Mouse (Mus musculus) neural tube, embryonic 15.5 days (tissue): ENCODE data around the gene Ddx28. TPM values are rescaled to one million over a fixed set of nuclear protein-coding genes. Genes with fewer than 3 reads are reported as not detected.
A peak's percentile ranks its signal among the peaks of the same experiment; 100 is the strongest.
"Not testable (repeated sequence)": the region's sequence is repeated elsewhere in the genome, so short reads cannot be mapped to it uniquely, and the experiment has no call there.

Source experiments
- ATAC-seq: fragments of 200-750 bp; cut with Nextera tagmentation; 2 replicates; pipeline ENCODE4 v1.8.0; 2017; ENCODE audit warnings: mild to moderate bottlenecking, moderate TSS enrichment, moderate library complexity; ENCODE audit not compliant: low FRiP score
- H3K27ac ChIP-seq: fragments of 300-500 bp; sonication (generic); replicated peaks from 2 replicates; pipeline ENCODE4 v1.5.1; 2015; ENCODE audit warnings: mild to moderate bottlenecking, inconsistent platforms
- H3K27me3 ChIP-seq: fragments of 300-500 bp; sonication (generic); replicated peaks from 2 replicates; pipeline ENCODE4 v1.6.1; 2015; ENCODE audit warnings: inconsistent platforms
- H3K36me3 ChIP-seq: fragments of 300-500 bp; sonication (generic); 2 replicates; pipeline ENCODE4 v1.6.1; 2015; ENCODE audit warnings: inconsistent platforms
- H3K4me1 ChIP-seq: fragments of 300-500 bp; sonication (generic); 2 replicates; pipeline ENCODE4 v1.6.1; 2015; ENCODE audit warnings: inconsistent platforms
- H3K4me2 ChIP-seq: fragments of 300-500 bp; sonication (generic); 2 replicates; pipeline ENCODE4 v1.6.1; 2015; ENCODE audit warnings: inconsistent platforms, mild to moderate bottlenecking, moderate library complexity
- H3K4me3 ChIP-seq: fragments of 300-500 bp; sonication (generic); replicated peaks from 2 replicates; pipeline ENCODE4 v1.5.1; 2015; ENCODE audit warnings: mild to moderate bottlenecking, inconsistent platforms
- H3K9ac ChIP-seq: fragments of 300-500 bp; sonication (generic); replicated peaks from 2 replicates; pipeline ENCODE4 v1.6.1; 2015; ENCODE audit warnings: mild to moderate bottlenecking, inconsistent platforms
- H3K9me3 ChIP-seq: fragments of 300-500 bp; sonication (generic); replicated peaks from 2 replicates; pipeline ENCODE4 v1.6.1; 2016; ENCODE audit warnings: inconsistent platforms
- WGBS: fragments of 180-500 bp; shearing (Covaris S2); methylation state at CpG from one replicate; pipeline ENCODE4 v1.1.7; 2015; ENCODE audit warnings: mixed read lengths; 5-methylcytosine and 5-hydroxymethylcytosine counted together
- polyA plus RNA-seq: library from polyadenylated mRNA; unstranded; fragments of >200 nt; fragmentation: Nextera tagmentation; extraction: Ambion mirVana; gene quantifications from 2 replicates; pipeline ENCODE4 v1.2.1, GENCODE M21; 2015

Gene Ddx28
- polyA plus RNA-seq, 1 experiment from 2014 or later: 20.8 TPM

DNA sequence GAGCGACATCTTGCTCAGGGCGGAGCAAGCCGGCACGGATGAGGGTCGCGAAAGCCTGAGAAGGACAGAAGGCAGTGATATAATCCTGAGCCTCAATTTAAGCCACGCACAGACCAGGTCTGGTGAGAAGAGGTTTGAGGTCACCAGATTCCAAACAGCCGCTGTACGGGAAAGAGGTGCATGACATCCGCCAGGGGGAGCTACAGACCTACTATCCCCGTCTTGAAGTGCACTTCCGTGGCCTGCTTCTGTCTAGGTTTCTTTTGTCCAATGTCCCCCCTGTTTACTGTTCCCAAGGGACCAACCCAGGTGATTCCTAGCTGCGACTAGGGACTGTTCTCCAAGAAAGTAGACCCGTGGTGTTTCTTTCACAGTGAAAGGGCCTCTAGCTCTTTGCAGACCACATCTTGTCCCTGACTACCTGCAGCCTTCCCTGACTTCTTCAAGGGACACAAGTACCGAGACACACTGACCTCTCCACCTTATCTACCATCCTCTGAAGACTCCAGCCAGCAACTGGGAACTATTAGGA lies 20.8 kb downstream of the Ddx28 start, which contains the start of gene Dus2:
Gene Dus2, plus strand, starts transcription at position 482 of the 532 bp plus-strand sequence.
- H3K4me2 ChIP-seq: peak within 1 kb of the TSS; percentile 27; the same call in 1 of the 2 replicates
- no peak for ATAC-seq
- WGBS: 10% methylated on average over 15 of the region's 15 CpGs
- no peaks in the 10 kb centered on the region for H3K9me3 ChIP-seq
- H3K27ac ChIP-seq: no peak within 1 kb of the TSS
- peaks cover 8% of the 10 kb centered on the region; the same call in 1 of the 2 replicates for H3K4me1 ChIP-seq
- H3K27me3 ChIP-seq: no peaks in the 10 kb centered on the region
- no peak within 1 kb of the TSS for H3K4me3 ChIP-seq
- H3K36me3 ChIP-seq: no peaks in the 10 kb centered on the region
- no peak within 1 kb of the TSS for H3K9ac ChIP-seq

- Histone ChIP-seq H3K9ac (no peak overlapping the region), H3K27ac (no peak overlapping the region), H3K4me1 (peaks cover 8% of the 10 kb centered on the region; the same call in 1 of the 2 replicates), H3K4me2 (no peak overlapping the region), H3K27me3 (no peaks in the 10 kb centered on the region), H3K9me3 (no peaks in the 10 kb centered on the region), H3K4me3 (no peak overlapping the region), H3K36me3 (no peaks in the 10 kb centered on the region)
- WGBS: 87% methylated on average over 11 of the region's 11 CpGs
- ATAC-seq: no peak
Measured at GRCm38 (mm10) chr8:105988546-105988945, 23.1 kb downstream of the Ddx28 start.

DNA sequence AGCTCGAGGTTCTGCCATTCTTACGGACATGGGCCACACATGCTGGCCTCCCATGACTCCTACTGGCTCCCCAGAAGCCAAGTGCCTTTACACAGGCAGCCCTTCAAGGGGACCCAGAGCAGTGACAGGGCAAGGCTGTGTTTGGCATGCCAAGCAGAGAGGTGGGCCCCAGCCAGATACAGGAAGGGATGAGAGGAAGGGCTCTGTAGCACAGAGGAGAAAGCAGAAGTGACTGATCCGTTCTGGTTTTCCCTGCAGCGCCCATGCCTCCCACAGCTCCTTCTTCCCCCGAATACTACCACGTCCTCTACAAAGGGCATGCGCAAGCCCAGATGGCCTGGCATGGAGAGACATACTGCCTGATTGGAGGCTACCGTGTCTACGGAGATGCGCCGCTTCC lies 28.3 kb downstream of the Ddx28 start:
- not testable (repeated sequence) for H3K27ac ChIP-seq, ATAC-seq, H3K4me2 ChIP-seq, H3K27me3 ChIP-seq, H3K36me3 ChIP-seq, H3K4me1 ChIP-seq, H3K4me3 ChIP-seq, H3K9me3 ChIP-seq, H3K9ac ChIP-seq
- WGBS: 79% methylated on average over 11 of the region's 11 CpGs

DNA sequence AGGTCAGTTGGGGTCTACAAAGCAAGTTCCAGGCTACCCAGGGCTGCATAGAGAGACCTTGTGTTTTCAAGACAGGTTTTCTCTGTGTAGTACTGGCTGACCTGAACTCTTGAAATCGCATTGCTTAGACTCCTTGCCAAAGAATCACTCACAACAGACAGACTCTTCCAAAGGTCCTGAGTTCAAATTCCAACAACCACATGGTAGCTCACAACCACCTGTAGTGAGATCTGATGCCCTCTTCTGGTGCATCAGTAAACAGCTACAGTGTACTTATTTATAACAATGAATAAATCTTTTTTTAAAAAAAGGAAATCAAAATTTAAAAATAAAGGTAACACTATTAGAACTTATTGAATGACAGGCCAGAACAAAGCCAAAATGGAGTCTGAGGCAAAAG lies 30.5 kb downstream of the Ddx28 start:
- 94% methylated on average over 1 of the region's 1 CpGs for WGBS
- no peak overlapping the region for H3K4me2 ChIP-seq
- H3K9ac ChIP-seq: no peak overlapping the region
- no peak overlapping the region for H3K27ac ChIP-seq
- ATAC-seq: no peak
- no peak overlapping the region for H3K4me3 ChIP-seq
- H3K27me3 ChIP-seq: no peaks in the 10 kb centered on the region
- no peaks in the 10 kb centered on the region for H3K4me1 ChIP-seq
- H3K36me3 ChIP-seq: no peaks in the 10 kb centered on the region
- no peaks in the 10 kb centered on the region for H3K9me3 ChIP-seq

GRCm38 (mm10) chr8:105979325-105979724 lies 32.4 kb downstream of the Ddx28 start, which contains the start of gene Dpep3:
Dpep3 (minus strand) TSS chr8:105979429.
- H3K27me3 ChIP-seq: no peaks in the 10 kb centered on the region
- H3K4me1 ChIP-seq: no peaks in the 10 kb centered on the region
- no peak within 1 kb of the TSS for H3K27ac ChIP-seq
- H3K4me3 ChIP-seq: no peak within 1 kb of the TSS
- no peak within 1 kb of the TSS for H3K9ac ChIP-seq
- ATAC-seq: no peak
- H3K36me3 ChIP-seq: no peaks in the 10 kb centered on the region
- H3K9me3 ChIP-seq: no peaks in the 10 kb centered on the region
- WGBS: 94% methylated on average over 15 of the region's 15 CpGs
- no peak within 1 kb of the TSS for H3K4me2 ChIP-seq

DNA sequence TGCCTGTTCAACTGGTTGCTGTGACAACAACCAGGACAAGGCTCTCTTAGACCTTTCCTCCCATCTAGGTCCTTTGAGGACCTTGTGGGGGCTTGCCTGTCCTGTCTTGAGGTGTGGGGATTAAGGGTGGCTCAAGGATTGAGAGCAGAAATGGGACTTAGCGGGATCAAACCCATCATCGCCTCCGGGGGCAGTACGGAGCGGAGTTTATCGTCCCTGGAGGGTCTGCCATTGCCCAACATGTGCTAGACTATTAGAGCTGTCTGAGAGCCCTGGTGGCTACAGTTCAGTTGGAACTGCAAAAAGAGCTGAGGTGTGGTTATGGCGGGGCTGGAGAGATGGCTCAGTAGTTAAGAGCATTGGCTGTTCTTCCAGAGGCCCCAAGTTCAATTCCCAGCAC lies 36.3 kb downstream of the Ddx28 start:
- Histone ChIP-seq H3K4me2 (no peak overlapping the region), H3K27ac (no peak overlapping the region), H3K9ac (no peak overlapping the region), H3K27me3 (no peaks in the 10 kb centered on the region), H3K4me1 (no peaks in the 10 kb centered on the region), H3K9me3 (no peaks in the 10 kb centered on the region), H3K36me3 (no peaks in the 10 kb centered on the region), H3K4me3 (no peak overlapping the region)
- no peak for ATAC-seq
- 64% methylated on average over 7 of the region's 7 CpGs for WGBS

GRCm38 (mm10) chr8:105971019-105971720 lies 40.5 kb downstream of the Ddx28 start:
- Histone ChIP-seq H3K4me2 (no peak overlapping the region), H3K4me1 (peaks cover 4% of the 10 kb centered on the region; the same call in 1 of the 2 replicates), H3K36me3 (no peaks in the 10 kb centered on the region), H3K4me3 (no peak overlapping the region), H3K9ac (no peak overlapping the region), H3K27me3 (peaks cover 18% of the 10 kb centered on the region), H3K27ac (no peak overlapping the region), H3K9me3 (no peaks in the 10 kb centered on the region)
- ATAC-seq: no peak
- WGBS: 75% methylated on average over 8 of the region's 8 CpGs

DNA sequence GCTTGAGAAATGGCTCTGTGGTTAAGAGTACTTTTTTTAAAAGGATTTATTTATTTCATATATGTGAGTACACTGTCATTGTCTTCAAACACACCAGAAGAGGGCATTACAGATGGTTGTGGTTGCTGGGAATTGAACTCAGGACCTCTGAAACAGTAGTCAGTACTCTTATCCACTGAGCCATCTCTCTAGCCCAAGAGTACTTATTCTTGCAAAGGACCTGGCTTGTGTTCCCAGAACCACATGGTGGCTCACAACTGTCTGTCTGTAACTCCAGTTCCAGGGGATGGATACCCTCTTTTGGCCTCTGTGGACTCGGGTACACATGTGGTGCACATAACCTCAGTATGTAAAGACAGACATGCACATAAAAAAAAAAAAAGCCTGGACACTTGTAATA lies 42.3 kb downstream of the Ddx28 start:
- WGBS: 66% methylated on average over 1 of the region's 1 CpGs
- peaks cover 36% of the 10 kb centered on the region for H3K27me3 ChIP-seq
- H3K9ac ChIP-seq: no peak overlapping the region
- no peak for ATAC-seq
- no peak overlapping the region for H3K4me3 ChIP-seq
- no peaks in the 10 kb centered on the region for H3K9me3 ChIP-seq
- no peak overlapping the region for H3K27ac ChIP-seq
- H3K4me2 ChIP-seq: no peak overlapping the region
- H3K36me3 ChIP-seq: no peaks in the 10 kb centered on the region
- peaks cover 21% of the 10 kb centered on the region for H3K4me1 ChIP-seq

DNA sequence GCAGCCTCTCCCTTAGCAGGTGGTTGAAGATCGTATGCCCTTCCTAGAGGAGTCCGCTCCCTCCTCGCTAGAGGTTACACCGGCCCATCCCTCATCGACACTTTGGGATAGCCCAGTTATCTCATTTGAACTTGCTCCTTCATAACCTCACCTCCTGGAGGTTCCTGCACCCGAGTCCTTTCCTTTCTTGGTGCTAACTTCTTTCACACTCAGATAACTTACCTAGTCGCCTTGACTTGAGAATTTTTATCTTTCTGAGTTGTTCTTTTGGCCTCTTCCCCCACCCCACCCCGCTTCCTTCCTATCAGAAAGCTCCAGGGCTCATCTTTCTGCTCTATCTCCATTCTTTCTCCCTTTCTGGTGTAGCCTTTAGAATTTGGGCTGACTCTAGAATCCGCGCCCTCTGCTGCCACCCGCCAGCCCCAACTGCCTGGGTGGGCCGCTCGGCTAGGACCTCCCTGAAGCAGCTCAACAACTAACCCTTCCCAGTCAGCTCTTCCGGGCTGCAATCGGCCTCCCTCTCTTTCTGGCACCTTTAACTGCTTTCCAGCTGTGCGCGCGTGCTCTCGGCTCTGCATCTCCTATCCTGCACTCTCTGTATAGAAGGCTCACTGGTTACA lies 44.9 kb downstream of the Ddx28 start:
- ATAC-seq: no peak
- peak overlapping the region; percentile 57 for H3K4me2 ChIP-seq
- no peak overlapping the region for H3K4me3 ChIP-seq

GRCm38 (mm10) chr8:105965905-105966341 lies 45.8 kb downstream of the Ddx28 start, which contains the start of gene Slc12a4:
Slc12a4 (minus strand) TSS chr8:105966097.
- H3K9me3 ChIP-seq: no peaks in the 10 kb centered on the region
- H3K4me3 ChIP-seq: peak within 1 kb of the TSS; percentile 44
- peak within 1 kb of the TSS; percentile 57 for H3K4me2 ChIP-seq
- H3K36me3 ChIP-seq: no peaks in the 10 kb centered on the region
- WGBS: under 1% methylated on average over 44 of the region's 47 CpGs
- H3K27ac ChIP-seq: peak within 1 kb of the TSS; percentile 58; the same call in 1 of the 2 replicates
- ATAC-seq: peak; percentile 47
- H3K27me3 ChIP-seq: peaks cover 37% of the 10 kb centered on the region
- H3K9ac ChIP-seq: peak within 1 kb of the TSS; percentile 36
- H3K4me1 ChIP-seq: peaks cover 21% of the 10 kb centered on the region

More for the DNA sequence above, 44.9 kb downstream of the Ddx28 start:
- H3K36me3 ChIP-seq: no peaks in the 10 kb centered on the region
- WGBS: 6% methylated on average over 19 of the region's 19 CpGs
- H3K27ac ChIP-seq: no peak overlapping the region
- peaks cover 37% of the 10 kb centered on the region for H3K27me3 ChIP-seq
- no peak overlapping the region for H3K9ac ChIP-seq
- H3K4me1 ChIP-seq: peaks cover 21% of the 10 kb centered on the region
- H3K9me3 ChIP-seq: no peaks in the 10 kb centered on the region

- peak; percentile 66 for ATAC-seq
- peaks cover 21% of the 10 kb centered on the region for H3K4me1 ChIP-seq
- H3K9ac ChIP-seq: peak overlapping the region; percentile 36
- H3K4me2 ChIP-seq: peak overlapping the region; percentile 57
- peaks cover 37% of the 10 kb centered on the region for H3K27me3 ChIP-seq
- peak overlapping the region; percentile 44 for H3K4me3 ChIP-seq
- H3K9me3 ChIP-seq: no peaks in the 10 kb centered on the region
- peak overlapping the region; percentile 58; the same call in 1 of the 2 replicates for H3K27ac ChIP-seq
- 1% methylated on average over 40 of the region's 40 CpGs for WGBS
- H3K36me3 ChIP-seq: no peaks in the 10 kb centered on the region
Measured at GRCm38 (mm10) chr8:105965266-105965904, 46.3 kb downstream of the Ddx28 start.
